Mouse (Mus musculus) G1E-ER4 (cell line): ENCODE measurements around the gene Hs1bp3. TPM values are rescaled to one million over a fixed set of nuclear protein-coding genes. Genes with fewer than 3 reads are reported as not detected.

Experiments used
- GATA1 ChIP-seq: IDR thresholded peaks from one replicate; pipeline ENCODE4 v1.8.0; 2012; ENCODE audit warnings: low read length, inconsistent platforms
- polyA plus RNA-seq: library from polyadenylated mRNA; stranded (reverse); fragments of >175 nt; gene quantifications from 2 replicates; pipeline ENCODE4 v1.2.3, GENCODE M21; 2012

The Hs1bp3 gene
- polyA plus RNA-seq, 1 experiment, result 12.1 TPM

- no peak for TF ChIP-seq GATA1
These were observed 13.8 kb upstream of the Hs1bp3 start for GRCm38 (mm10) chr12:8299143-8300110.

- no peak for TF ChIP-seq GATA1
These were observed 13.1 kb upstream of the Hs1bp3 start for GRCm38 (mm10) chr12:8300111-8300480.

GRCm38 (mm10) chr12:8300521-8300920, 12.7 kb upstream of the Hs1bp3 start:
- no peak for TF ChIP-seq GATA1

GRCm38 (mm10) chr12:8301011-8301814, 12.0 kb upstream of the Hs1bp3 start:
- TF ChIP-seq GATA1, result no peak

GRCm38 (mm10) chr12:8301841-8302431, 11.3 kb upstream of the Hs1bp3 start, which contains the start of gene Gdf7:
TSS of gene Gdf7 (minus strand) at chr12:8301954.
- TF ChIP-seq GATA1, result no peak

- no peak for TF ChIP-seq GATA1
These were observed 8.0 kb upstream of the Hs1bp3 start for GRCm38 (mm10) chr12:8305258-8305657.

- TF ChIP-seq GATA1, result no peak
These were observed 6.8 kb upstream of the Hs1bp3 start for GRCm38 (mm10) chr12:8306432-8306831.

- no peak for TF ChIP-seq GATA1
These were observed 6.3 kb upstream of the Hs1bp3 start for GRCm38 (mm10) chr12:8306910-8307309.

GRCm38 (mm10) chr12:8310992-8311391, 2.2 kb upstream of the Hs1bp3 start:
- TF ChIP-seq GATA1, result no peak

- no peak for TF ChIP-seq GATA1
These were observed 966 bp upstream of the Hs1bp3 start for GRCm38 (mm10) chr12:8312266-8312665.

GRCm38 (mm10) chr12:8313773-8314172, 541 bp downstream of the Hs1bp3 start:
- no peak for TF ChIP-seq GATA1

GRCm38 (mm10) chr12:8316541-8316940, 3.3 kb downstream of the Hs1bp3 start:
- TF ChIP-seq GATA1, result no peak

- TF ChIP-seq GATA1, result no peak
These were observed 7.0 kb downstream of the Hs1bp3 start for GRCm38 (mm10) chr12:8320084-8320713.

- no peak for TF ChIP-seq GATA1
These were observed 8.3 kb downstream of the Hs1bp3 start for GRCm38 (mm10) chr12:8321506-8321905.

- TF ChIP-seq GATA1, result no peak
These were observed 10.9 kb downstream of the Hs1bp3 start for GRCm38 (mm10) chr12:8324086-8324485.
